Mouse (Mus musculus) layer of hippocampus, adult 9-11 months (tissue): ENCODE data around the gene Zic4.

ENCODE experiments used
- DNase-seq: peaks from one replicate; pipeline ENCODE4 v3.0.0; 2022

The Zic4 gene

GRCm38 (mm10) chr9:91405753-91406178, 43.6 kb downstream of the Zic4 start:
- DNase-seq: no peak

- no peak for DNase-seq
These were observed 44.1 kb downstream of the Zic4 start for GRCm38 (mm10) chr9:91406258-91406763.

GRCm38 (mm10) chr9:91409771-91410170, 47.6 kb downstream of the Zic4 start:
- no peak for DNase-seq

GRCm38 (mm10) chr9:91414007-91414661, 51.9 kb downstream of the Zic4 start:
- no peak for DNase-seq

GRCm38 (mm10) chr9:91420441-91420840, 58.2 kb downstream of the Zic4 start:
- DNase-seq: no peak
